Mouse (Mus musculus): ENCODE data around the gene Alg9. TPM values are rescaled to one million over a fixed set of nuclear protein-coding genes. Genes with fewer than 3 reads are reported as not detected.
A peak's percentile ranks its signal among the peaks of the same experiment; 100 is the strongest.

Alg9 gene
- polyA plus RNA-seq, 1 experiment from 2014 or later: 44.3 TPM

DNA sequence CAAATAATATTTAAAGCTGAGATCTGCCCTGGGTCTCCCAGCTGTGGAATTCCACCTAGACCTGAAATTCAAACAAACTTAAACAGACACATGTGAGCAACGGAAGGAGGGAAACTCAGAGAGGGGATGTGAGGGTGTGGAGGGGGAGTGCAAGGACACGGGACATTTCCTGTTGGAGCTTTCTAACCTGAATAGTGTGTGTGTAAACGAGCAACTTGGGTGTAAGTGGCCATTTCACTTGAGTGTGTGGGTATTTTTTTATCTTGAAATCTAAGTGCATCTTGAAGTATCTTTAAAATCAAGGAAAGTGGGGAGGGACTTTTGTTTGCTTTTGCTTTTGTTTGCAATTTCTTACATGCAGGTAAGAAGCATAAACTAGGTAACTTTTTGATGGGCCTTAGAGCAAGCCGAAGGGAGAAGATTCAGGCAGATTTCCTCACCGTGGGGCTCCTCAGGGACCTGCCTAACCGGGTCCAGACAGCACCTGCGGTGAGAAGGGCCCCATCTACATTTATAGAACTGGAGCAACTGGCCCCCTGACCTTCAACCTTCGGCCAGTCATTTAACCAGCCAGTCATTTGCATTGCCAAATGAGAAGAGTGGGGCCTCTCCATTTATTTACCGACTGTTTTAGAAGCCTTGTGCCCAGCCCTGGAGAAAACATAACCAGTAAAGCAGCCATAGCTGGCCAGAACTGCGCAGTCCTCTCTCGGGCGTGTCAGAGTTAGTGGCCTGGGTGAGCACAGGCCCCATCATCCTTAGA lies 73.0 kb downstream of the Alg9 start:
- ATAC-seq (ENCODE audit: low FRiP score, low TSS enrichment): no peak
- peaks cover 5% of the 10 kb centered on the region; the same call in 1 of the 2 replicates for H3K36me3 ChIP-seq (ENCODE audit: insufficient read depth, low read length)
- H3K27me3 ChIP-seq (ENCODE audit: insufficient read depth, low read length): no peaks in the 10 kb centered on the region
- no peaks in the 10 kb centered on the region for H3K9me3 ChIP-seq (ENCODE audit: low read length)
- 49% methylated on average over 12 of the region's 12 CpGs for WGBS
- H3K27ac ChIP-seq (ENCODE audit: low read length): peak overlapping the region; percentile 54
- H3K4me3 ChIP-seq (ENCODE audit: low read length): no peak overlapping the region
- H3K4me1 ChIP-seq (ENCODE audit: insufficient read depth, low read length): peaks cover 30% of the 10 kb centered on the region
- H3K9ac ChIP-seq (replicated peaks; ENCODE audit: low read length): no peak overlapping the region
- H3K4me2 ChIP-seq (replicated peaks; ENCODE audit: low read depth, low read length): no peak overlapping the region

GRCm38 (mm10) chr9:50848821-50849220 lies 74.0 kb downstream of the Alg9 start:
- WGBS: 73% methylated on average over 5 of the region's 5 CpGs
- Histone ChIP-seq H3K27ac (ENCODE audit: low read length) (peak overlapping the region; percentile 54; the same call in 1 of the 2 replicates), H3K9ac (replicated peaks; ENCODE audit: low read length) (no peak overlapping the region), H3K4me3 (ENCODE audit: low read length) (no peak overlapping the region), H3K4me1 (ENCODE audit: insufficient read depth, low read length) (peaks cover 38% of the 10 kb centered on the region), H3K4me2 (replicated peaks; ENCODE audit: low read depth, low read length) (no peak overlapping the region), H3K27me3 (ENCODE audit: insufficient read depth, low read length) (no peaks in the 10 kb centered on the region), H3K36me3 (ENCODE audit: insufficient read depth, low read length) (peaks cover 2% of the 10 kb centered on the region; the same call in 1 of the 2 replicates), H3K9me3 (ENCODE audit: low read length) (no peaks in the 10 kb centered on the region)
- no peak for ATAC-seq (ENCODE audit: low FRiP score, low TSS enrichment)

DNA sequence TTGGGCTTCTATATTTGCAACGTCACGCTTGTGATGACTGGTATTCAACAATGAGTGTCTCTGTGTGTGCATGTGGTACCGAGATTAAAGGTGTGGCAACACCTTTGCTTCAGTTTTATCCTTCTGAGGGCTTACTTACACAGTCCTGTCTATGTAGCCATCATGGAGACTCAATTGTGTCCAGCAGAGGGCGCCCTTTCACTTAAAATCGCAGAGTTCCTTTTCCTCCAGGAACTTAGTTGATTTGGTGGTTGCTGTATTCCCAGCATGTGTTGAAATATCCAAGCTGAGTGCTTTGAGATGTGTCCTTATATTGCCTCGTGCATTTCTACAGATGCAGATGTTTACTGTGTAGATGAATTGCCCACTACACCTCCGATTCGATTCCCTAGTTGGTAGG lies 74.4 kb downstream of the Alg9 start:
- WGBS: 20% methylated on average over 8 of the region's 8 CpGs
- H3K4me1 ChIP-seq (ENCODE audit: insufficient read depth, low read length): peaks cover 42% of the 10 kb centered on the region
- peak; percentile 55 for ATAC-seq (ENCODE audit: low FRiP score, low TSS enrichment)
- no peak overlapping the region for H3K4me2 ChIP-seq (replicated peaks; ENCODE audit: low read depth, low read length)
- no peaks in the 10 kb centered on the region for H3K36me3 ChIP-seq (ENCODE audit: insufficient read depth, low read length)
- H3K9ac ChIP-seq (replicated peaks; ENCODE audit: low read length): no peak overlapping the region
- no peak overlapping the region for H3K4me3 ChIP-seq (ENCODE audit: low read length)
- no peaks in the 10 kb centered on the region for H3K27me3 ChIP-seq (ENCODE audit: insufficient read depth, low read length)
- peak overlapping the region; percentile 23; the same call in 1 of the 2 replicates for H3K27ac ChIP-seq (ENCODE audit: low read length)
- H3K9me3 ChIP-seq (ENCODE audit: low read length): no peaks in the 10 kb centered on the region

DNA sequence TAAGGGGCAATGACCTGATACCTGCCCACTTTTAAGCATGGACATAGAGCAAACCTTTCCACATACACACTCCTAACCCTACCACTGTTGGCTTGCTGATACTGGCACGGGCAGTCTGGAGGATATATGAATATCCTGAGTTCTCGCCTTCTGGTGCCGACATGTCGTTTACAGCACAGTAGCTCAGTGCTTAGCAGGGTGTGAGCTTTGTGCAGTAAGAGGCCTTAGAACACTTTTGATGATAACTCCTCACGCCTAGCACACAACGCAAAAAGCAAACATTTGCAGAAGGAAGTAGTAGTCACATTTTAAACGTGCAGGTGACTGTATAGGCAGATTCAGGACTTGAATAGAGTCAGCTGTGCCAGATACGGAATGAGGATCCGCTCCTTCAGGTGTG lies 74.9 kb downstream of the Alg9 start:
- Histone ChIP-seq H3K4me2 (replicated peaks; ENCODE audit: low read depth, low read length) (no peak overlapping the region), H3K9ac (replicated peaks; ENCODE audit: low read length) (no peak overlapping the region)

DNA sequence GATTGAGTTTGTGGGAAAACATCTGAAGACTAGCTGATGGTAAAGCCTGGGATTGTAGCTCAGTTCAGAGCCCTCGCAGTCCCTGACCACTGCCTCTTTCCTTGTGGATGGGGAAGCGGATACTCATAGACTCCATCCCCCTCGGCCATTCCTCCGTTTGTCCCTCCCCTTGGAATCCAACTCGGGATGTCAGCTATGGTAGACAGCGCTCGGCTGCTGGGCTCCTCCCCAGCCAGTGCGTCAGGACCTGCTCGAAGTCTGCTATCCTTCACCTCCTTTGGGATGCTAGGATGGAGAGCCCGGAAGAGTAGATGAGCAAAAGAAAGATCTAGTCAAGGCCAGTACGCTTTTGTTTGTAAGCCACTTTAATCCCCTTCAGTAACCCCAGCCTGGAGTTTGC lies 75.5 kb downstream of the Alg9 start:
- no peaks in the 10 kb centered on the region for H3K36me3 ChIP-seq (ENCODE audit: insufficient read depth, low read length)
- H3K9ac ChIP-seq (replicated peaks; ENCODE audit: low read length): no peak overlapping the region
- no peaks in the 10 kb centered on the region for H3K9me3 ChIP-seq (ENCODE audit: low read length)
- no peak for ATAC-seq (ENCODE audit: low FRiP score, low TSS enrichment)
- no peak overlapping the region for H3K27ac ChIP-seq (ENCODE audit: low read length)
- WGBS: 24% methylated on average over 11 of the region's 11 CpGs
- H3K4me1 ChIP-seq (ENCODE audit: insufficient read depth, low read length): peaks cover 37% of the 10 kb centered on the region
- no peak overlapping the region; the same call in 1 of the 2 replicates for H3K4me2 ChIP-seq (replicated peaks; ENCODE audit: low read depth, low read length)
- no peaks in the 10 kb centered on the region for H3K27me3 ChIP-seq (ENCODE audit: insufficient read depth, low read length)
- H3K4me3 ChIP-seq (ENCODE audit: low read length): no peak overlapping the region

More for the DNA sequence above, 74.9 kb downstream of the Alg9 start:
- peaks cover 42% of the 10 kb centered on the region for H3K4me1 ChIP-seq (ENCODE audit: insufficient read depth, low read length)
- no peaks in the 10 kb centered on the region for H3K36me3 ChIP-seq (ENCODE audit: insufficient read depth, low read length)
- H3K27me3 ChIP-seq (ENCODE audit: insufficient read depth, low read length): no peaks in the 10 kb centered on the region
- H3K4me3 ChIP-seq (ENCODE audit: low read length): no peak overlapping the region
- no peaks in the 10 kb centered on the region for H3K9me3 ChIP-seq (ENCODE audit: low read length)
- H3K27ac ChIP-seq (ENCODE audit: low read length): no peak overlapping the region
- ATAC-seq (ENCODE audit: low FRiP score, low TSS enrichment): no peak
- WGBS: 72% methylated on average over 9 of the region's 9 CpGs

GRCm38 (mm10) chr9:50850713-50851112 lies 75.9 kb downstream of the Alg9 start:
- no peak overlapping the region for H3K4me2 ChIP-seq (replicated peaks; ENCODE audit: low read depth, low read length)
- no peak overlapping the region for H3K27ac ChIP-seq (ENCODE audit: low read length)
- no peaks in the 10 kb centered on the region for H3K27me3 ChIP-seq (ENCODE audit: insufficient read depth, low read length)
- H3K9ac ChIP-seq (replicated peaks; ENCODE audit: low read length): no peak overlapping the region
- 60% methylated on average over 8 of the region's 8 CpGs for WGBS
- no peak overlapping the region for H3K4me3 ChIP-seq (ENCODE audit: low read length)
- H3K9me3 ChIP-seq (ENCODE audit: low read length): no peaks in the 10 kb centered on the region
- H3K36me3 ChIP-seq (ENCODE audit: insufficient read depth, low read length): no peaks in the 10 kb centered on the region
- no peak for ATAC-seq (ENCODE audit: low FRiP score, low TSS enrichment)
- H3K4me1 ChIP-seq (ENCODE audit: insufficient read depth, low read length): peaks cover 33% of the 10 kb centered on the region

GRCm38 (mm10) chr9:50852634-50853349 lies 78.0 kb downstream of the Alg9 start:
- no peak for ATAC-seq (ENCODE audit: low FRiP score, low TSS enrichment)
- peak overlapping the region; percentile 12; the same call in 1 of the 2 replicates for H3K9ac ChIP-seq (replicated peaks; ENCODE audit: low read length)
- no peak overlapping the region for H3K4me3 ChIP-seq (ENCODE audit: low read length)
- peak overlapping the region; percentile 34 for H3K4me2 ChIP-seq (replicated peaks; ENCODE audit: low read depth, low read length)
- H3K4me1 ChIP-seq (ENCODE audit: insufficient read depth, low read length): peaks cover 34% of the 10 kb centered on the region
- no peaks in the 10 kb centered on the region for H3K27me3 ChIP-seq (ENCODE audit: insufficient read depth, low read length)
- H3K9me3 ChIP-seq (ENCODE audit: low read length): no peaks in the 10 kb centered on the region
- 39% methylated on average over 17 of the region's 17 CpGs for WGBS
- H3K36me3 ChIP-seq (ENCODE audit: insufficient read depth, low read length): no peaks in the 10 kb centered on the region
- no peak overlapping the region for H3K27ac ChIP-seq (ENCODE audit: low read length)

DNA sequence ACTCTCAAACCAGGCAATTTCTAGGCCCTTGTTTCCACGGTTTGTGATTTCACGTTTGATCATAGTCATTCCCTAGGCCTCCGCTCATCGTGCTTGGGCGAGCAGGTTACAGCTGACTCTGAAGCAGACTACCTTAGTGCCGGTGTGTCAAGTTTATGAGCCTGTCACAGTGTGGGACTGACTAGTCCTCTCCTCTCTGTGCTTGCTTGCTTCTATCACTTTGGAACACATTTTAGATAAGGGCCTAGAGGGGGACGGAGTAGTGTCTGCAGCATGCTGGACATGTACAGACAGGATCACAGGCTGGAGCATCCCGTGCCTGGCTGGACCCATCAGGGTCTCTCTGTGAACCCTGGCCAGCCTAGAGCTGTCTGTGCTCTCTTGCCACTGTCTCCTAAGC lies 79.6 kb downstream of the Alg9 start:
- H3K36me3 ChIP-seq (ENCODE audit: insufficient read depth, low read length): peaks cover 7% of the 10 kb centered on the region
- no peaks in the 10 kb centered on the region for H3K9me3 ChIP-seq (ENCODE audit: low read length)
- H3K4me1 ChIP-seq (ENCODE audit: insufficient read depth, low read length): peaks cover 34% of the 10 kb centered on the region
- H3K4me2 ChIP-seq (replicated peaks; ENCODE audit: low read depth, low read length): no peak overlapping the region
- 0 out of 2 replicates have a peak overlapping the region, but pooled peaks have one; percentile 2 for H3K27ac ChIP-seq (ENCODE audit: low read length)
- no peak overlapping the region for H3K9ac ChIP-seq (replicated peaks; ENCODE audit: low read length)
- H3K27me3 ChIP-seq (ENCODE audit: insufficient read depth, low read length): no peaks in the 10 kb centered on the region
- no peak for ATAC-seq (ENCODE audit: low FRiP score, low TSS enrichment)
- WGBS: 43% methylated on average over 8 of the region's 8 CpGs
- H3K4me3 ChIP-seq (ENCODE audit: low read length): no peak overlapping the region

DNA sequence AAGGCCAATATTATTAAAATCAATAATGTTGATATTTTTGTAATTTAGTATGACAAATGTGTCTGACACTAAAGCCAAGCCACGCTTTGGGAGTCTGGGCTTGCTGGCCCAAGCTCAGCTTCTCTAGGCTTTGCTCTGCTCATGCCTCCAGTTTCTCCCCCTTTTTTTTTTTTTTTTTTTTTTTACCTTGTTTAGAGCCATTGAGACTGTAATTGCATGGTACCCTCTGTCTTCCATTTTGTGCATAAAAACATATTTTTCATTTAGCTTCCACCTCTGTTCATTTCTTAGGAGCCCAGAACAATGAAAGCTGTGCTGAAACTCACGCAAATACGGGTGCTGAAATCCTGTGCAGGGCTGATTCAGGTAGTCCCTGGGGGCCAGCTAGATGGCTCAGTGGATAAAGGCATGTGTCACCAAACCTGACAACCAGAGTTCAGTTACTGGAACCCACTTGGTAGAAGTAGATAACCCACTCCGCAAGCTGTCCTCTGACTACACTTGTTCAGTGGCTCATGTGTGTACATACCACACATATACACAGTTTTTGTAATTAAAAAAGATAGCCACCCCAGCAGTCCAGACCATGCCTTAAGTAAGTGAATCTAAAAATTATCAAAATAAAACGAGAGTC lies 80.4 kb downstream of the Alg9 start:
- ATAC-seq (ENCODE audit: low FRiP score, low TSS enrichment): no peak
- Histone ChIP-seq H3K9me3 (ENCODE audit: low read length) (no peaks in the 10 kb centered on the region), H3K4me3 (ENCODE audit: low read length) (no peak overlapping the region), H3K4me1 (ENCODE audit: insufficient read depth, low read length) (peaks cover 34% of the 10 kb centered on the region), H3K36me3 (ENCODE audit: insufficient read depth, low read length) (peaks cover 16% of the 10 kb centered on the region), H3K27ac (ENCODE audit: low read length) (no peak overlapping the region), H3K4me2 (replicated peaks; ENCODE audit: low read depth, low read length) (no peak overlapping the region), H3K27me3 (ENCODE audit: insufficient read depth, low read length) (no peaks in the 10 kb centered on the region), H3K9ac (replicated peaks; ENCODE audit: low read length) (no peak overlapping the region)
- 88% methylated on average over 5 of the region's 5 CpGs for WGBS

Data from kidney, embryonic 16.5 days (tissue).